Mouse (Mus musculus) urinary bladder, adult 18-20 months (tissue): ENCODE results near the gene Cldnd1.
A peak's percentile ranks its signal among the peaks of the same experiment; 100 is the strongest.

Source experiments
- DNase-seq, 2 experiments: peaks; one replicate each; pipeline ENCODE4 v3.0.0; 2022; ENCODE audit warnings: low spot score in 2 of 2, mixed read lengths in 2 of 2

The Cldnd1 gene

DNA sequence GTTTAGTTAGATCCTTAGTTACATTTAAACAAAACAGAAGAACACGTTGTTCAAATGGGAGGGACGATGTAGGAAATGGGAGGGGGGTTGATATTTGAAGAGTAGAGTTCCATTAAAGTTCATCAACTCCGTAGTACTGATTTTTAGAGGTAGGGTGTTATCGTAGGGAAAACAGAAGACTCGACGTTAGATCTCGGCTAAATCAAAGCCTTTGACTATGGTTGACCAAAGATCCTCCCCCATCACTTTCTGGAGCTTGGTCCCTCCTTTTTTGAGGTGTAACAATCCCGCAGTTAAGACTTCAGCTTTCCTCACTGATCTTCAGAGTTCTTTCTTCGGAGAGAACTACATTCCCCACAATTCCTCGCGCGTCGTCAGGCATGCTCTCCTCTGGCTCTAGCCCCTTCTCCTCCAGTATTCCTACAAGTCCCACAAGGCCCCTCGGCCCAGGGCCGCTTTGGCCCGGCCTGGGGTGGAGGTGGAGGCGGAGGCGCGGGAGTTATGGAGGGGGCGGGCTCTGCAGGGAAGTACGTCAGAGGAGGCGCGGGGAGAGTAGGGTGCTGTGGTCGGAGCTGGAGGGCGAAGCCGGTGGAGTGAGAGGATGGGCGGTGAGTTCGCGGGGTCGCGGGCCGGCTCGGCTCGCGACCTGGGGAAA lies at the start of gene Cldnd1:
TSS of gene Cldnd1 (plus strand) at position 434 of the 655 bp plus-strand sequence.
- DNase-seq, result peak; percentile 83 to 96

DNA sequence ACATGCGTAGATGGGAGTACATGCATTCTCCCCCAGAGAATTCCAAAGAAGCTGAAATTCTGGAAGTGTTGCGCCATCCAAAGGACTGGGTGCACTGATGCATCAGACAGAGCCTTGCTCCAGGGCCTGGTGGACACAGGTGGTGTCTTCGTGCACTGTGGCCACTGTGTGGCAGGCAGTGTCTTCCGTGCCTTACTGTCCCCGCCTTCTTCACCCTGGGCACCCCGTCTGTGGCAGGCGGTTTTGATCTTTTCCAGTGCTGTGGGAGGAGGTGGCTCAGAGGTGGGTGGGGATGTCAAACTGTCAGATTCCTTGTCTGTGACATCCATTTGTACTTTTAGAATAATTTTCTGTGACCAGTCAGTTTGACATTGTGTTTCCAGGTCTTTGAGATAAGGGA lies 49.0 kb upstream of the Cldnd1 start:
- DNase-seq, result no peak

DNA sequence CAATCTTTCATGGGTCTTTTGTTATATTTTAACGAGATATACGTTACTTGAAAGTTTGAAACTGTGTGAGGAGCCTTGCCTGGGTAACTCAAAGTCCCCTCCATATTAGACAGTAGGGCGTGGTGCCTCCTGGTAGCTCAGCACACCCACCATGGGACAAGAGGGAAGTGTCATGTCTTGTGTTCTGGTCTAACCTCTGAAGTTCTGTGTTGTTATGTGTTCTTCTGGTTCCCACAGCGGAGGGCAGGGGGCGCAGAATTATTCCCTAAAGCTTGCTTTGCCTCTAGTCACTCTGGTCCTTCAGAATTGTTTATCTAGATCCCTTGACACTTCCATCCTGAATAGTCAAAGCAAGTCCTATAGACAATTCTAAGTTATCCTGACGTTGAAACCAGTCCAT lies 45.7 kb upstream of the Cldnd1 start:
- DNase-seq, result no peak

DNA sequence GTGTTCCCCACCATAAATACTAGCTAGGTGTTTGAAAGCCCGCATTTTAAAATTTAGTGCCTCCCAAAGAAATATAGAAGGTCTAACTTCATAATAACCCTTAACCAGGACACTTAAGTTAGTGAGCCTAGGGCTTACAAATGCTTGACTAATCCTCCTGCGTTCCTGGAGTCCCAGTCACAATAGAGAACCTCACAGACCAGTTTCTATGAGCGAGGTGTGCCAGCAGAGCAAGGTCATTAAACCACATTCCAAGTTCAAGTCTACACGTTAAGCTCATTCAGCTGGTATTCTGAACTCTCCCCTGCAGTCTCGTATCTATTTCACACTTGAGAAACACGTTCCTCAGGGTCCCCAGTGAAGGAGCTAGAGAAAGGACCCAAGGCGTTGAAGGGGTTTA lies 44.8 kb upstream of the Cldnd1 start:
- DNase-seq, result peak in 1 of 2 experiments; percentile 16

DNA sequence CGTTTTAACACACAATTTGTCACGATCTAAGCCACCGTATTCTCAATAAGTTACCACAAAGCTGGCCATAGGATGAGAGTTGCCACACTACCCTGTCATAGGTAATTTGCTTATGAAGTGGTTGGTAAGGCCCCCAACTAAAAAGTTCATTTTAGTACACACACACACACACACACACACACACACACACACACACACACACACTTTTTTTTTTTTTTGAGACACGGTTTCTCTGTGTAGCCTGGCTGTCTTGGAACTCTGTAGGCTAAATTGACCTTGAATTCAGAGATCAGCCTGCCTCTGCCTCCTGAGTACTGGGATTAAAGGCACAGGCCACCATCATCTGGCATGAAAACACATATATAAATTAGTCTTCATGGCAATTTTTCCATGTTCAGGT lies 43.8 kb upstream of the Cldnd1 start:
- DNase-seq, result no peak

DNA sequence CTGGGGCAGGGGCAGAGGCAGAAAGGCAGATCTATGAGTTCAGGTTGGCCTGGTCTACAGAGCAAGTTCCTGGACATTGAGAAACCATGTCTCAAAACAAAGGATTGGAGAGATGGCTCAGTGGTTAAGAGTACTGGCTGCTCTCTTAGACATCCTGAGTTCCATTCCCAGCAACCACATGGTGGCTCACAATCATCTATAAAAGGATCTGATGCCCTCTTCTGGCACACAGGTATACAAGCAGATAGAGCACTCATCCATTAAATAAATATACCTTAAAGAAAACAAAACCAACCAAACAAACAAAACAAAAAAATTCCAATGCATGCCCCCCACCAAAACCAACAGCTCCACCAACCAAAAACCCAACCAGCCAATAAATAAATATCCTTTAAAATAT lies 43.2 kb upstream of the Cldnd1 start:
- no peak for DNase-seq

DNA sequence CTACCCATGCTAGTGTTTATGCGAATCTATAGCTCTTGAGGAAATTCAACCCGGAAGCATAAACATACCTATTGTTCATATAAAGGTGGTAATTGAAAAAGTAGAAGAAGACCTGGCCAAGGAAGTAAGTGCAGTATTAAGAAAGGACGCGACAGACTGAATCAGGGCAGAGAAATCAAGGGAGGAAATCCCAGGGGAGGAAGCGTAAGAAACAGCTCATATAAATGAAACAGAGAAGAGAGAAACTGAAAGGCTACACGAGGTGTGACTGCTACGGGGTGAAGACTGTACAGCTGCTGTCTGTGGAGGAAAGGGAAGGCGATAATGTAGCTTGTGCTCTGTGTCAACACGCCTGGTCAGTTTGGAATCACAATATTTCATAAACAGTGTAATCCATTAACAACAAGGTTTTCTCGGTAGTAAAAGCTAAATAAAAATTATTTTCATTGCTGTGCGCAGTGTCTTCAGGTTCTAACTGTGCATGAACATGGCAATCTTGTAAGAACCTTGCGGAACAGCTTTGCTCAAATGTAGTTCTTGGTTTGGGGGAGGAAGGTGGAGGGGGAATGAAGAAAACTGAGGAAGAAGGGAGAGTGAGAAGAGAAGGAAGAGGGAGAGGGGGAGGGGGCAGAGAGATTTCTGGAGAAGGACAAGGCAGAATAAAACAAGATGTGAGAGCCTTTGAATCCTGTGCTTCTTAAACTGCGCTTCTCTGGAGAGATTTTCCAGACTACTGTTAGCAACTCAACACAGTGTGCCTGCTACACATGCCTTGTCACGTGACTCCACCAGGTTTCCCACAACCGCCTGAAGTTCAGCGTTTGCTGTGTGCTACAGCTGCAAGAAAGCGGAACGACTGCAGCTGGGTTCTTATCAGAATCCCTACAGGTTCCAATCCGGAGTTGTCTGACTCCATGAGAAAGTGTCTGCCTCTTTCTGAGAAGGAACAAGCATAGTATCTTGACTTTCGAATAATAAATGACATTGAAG lies 41.9 kb upstream of the Cldnd1 start:
- no peak for DNase-seq

DNA sequence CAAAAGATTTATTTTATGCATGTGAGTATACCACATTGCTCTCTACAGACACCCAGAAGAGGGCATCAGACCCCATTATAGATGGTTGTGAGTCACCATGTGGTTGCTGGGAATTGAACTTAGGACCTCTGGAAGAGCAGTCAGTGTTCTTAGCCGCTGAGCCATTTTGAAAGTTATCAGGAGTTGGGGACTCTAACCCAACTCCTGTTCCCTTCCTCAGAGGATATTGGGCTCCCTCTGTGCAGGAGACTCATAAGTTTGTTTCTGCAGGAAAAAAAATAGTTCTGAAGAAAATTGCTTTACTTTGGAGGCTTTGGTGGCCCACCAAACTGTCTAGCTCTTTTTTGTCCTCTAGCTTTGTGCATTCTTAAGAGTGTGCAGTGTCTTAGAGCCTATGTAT lies 39.2 kb upstream of the Cldnd1 start:
- DNase-seq, result no peak

DNA sequence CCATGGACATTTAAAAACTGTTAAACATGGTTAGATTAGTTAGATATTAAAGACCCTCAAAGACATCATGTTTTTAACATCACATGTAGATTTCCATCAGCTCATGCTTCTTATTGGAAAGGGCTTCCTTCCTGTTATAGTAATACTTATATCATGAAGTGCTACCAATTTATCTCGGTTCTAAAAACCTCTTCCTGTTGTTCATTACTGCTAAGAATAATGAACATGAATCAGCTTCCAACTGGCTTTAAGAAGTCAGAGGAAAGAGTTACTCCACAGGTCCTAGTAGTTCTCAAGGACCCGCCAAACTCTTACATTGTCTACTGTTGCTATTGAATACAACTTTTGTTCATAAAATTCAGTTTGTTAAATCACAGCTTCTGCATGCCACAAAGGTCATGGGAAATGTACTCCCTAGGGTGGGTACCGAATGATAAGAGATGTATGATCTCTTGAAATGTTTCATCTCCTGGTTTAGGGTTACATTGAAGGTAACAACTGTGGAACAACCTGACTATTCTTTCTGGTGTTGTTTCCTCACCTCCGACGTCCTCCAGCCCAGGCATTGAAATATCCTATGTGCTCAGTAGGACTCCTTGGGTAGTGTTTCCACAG lies 38.0 kb upstream of the Cldnd1 start:
- no peak for DNase-seq

DNA sequence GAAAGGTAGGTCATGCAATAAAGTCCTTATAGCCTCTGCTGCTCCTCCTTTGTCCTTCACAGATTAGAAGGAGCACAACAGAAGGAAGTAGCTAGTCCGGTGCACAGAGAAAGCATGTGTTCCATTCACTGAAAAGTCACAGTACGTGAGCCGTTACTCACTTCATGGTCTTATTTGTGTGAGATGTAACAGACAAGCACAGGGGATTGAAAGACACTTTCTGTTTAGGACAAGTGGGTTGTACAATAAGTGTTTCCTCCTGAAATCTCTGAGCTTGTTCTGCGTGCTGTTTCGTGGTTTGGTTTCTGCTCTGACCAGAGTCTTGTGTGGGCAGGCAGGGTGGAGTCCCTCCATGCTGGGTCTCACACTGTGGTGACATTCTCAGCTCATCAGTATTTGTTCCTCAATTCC lies 37.4 kb upstream of the Cldnd1 start:
- no peak for DNase-seq

DNA sequence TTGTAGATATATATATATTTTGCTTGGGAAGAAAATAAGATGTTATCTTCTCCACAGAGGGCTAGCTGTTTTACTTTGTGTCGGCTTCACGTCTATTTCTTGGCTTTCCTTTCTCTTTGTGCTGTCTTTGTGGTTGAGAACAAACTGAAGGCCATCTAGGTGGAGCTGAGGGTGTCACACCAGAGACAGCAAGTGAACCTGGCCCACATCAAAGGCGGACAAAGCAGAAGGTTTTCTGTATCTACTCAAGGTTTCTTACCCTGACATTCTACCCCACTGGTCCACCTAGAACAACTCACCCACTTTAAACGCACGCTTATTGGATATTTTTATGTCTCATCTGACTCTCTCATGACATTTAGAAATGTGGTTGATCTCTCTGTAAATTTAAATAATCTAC lies 33.6 kb upstream of the Cldnd1 start:
- no peak for DNase-seq

DNA sequence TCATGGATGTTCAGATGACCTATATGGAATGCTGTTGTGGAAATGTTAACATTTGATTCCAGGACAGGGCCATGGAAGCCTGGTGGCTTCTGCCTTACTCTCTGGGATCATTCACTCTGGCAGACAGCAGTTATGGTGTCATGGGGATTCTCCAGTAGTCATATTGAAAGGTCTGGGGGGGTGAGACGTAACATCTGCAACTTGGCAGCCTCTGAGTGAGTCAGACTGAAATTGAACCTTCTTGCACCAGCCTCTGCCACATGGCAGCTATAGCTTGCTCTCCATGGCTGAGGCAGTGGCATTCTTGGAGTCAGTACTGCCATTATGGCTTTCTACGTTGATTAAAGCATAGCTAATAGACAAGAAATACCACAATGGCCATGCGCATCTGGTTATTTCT lies 30.9 kb upstream of the Cldnd1 start:
- DNase-seq, result no peak

DNA sequence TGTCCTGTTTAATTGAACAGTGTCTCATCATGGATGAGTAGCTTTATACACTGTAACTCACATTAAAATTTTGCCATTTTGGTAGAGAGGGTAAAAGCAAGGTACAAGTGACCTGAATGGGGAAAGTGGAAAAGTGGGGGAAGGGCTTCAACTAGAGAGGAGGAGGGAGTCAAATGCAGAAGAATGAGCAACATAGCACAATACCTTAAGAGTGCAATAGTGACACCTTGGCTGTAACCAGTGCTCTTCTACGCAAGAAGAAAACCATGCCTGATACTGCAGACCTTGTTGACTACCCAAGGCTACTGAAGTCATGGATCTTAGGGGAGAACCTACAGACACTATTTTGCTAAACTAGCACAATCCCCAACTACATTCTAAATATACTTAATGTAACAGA lies 30.4 kb upstream of the Cldnd1 start:
- no peak for DNase-seq

DNA sequence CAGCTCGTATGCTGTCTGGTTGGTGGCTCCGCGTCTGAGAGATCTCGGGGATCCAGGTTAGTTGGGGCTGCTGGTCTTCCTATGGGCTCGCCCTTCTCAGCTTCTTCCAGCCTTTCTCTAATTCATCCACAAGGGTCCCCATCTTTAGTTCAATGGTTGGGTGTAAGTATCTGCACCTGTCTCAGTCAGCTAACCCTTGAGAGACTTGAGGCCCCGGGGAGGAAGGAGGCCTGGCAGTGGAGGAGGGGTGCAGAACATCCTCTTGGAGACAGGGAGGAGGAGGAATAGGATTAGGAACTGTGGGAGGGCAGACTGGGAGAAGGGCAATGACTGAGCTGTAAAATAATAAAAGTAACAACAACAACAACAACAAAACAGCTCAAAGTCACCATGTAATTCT lies 27.5 kb upstream of the Cldnd1 start:
- DNase-seq, result no peak

DNA sequence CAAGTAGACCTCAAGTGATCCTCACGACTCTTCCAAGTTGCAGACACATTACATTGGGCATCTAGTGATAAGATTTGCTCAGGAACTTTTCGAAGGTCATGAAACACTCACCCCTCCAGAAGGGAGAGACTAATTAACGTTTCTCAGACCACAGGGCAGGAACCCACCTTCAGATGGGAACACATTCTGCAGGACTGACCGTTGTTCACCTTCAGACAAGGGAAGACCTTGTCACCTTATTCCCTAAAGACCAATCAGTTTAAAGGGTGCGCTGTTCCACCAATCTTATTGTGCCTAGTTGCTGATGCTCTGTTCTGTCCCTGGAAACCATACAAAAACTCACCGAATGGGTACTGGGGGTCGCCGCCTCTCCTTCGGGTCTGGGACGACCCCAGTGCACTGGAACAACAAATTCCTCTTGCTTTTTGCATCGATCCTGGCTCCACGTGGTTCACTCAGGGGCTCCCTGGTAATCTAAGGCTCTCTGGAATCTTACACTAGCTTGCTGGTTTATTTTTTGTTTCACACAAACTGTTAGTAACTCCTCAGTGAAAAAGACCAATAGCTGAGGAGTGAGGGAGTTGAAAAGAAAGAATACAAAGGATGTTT lies 26.8 kb upstream of the Cldnd1 start:
- DNase-seq, result no peak

DNA sequence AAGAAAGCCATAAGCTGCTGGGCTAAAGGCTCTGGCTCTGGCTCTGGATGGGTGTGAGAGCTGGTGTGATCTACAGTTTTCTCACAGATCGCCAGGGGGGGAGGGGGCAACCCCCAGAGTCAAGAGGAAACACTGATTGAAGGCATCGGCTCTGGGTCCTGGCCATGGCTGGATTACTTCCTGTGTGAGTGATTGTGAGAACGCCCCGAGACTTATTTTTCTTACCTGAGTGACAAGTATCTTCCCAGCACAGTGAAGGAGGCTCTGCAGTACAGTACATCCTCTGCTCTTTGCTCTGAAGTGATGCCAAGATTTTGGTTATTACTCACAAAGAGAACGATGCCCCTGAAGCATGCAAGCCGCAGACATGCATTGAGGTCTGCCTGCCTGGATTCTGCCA lies 25.9 kb upstream of the Cldnd1 start:
- no peak for DNase-seq

DNA sequence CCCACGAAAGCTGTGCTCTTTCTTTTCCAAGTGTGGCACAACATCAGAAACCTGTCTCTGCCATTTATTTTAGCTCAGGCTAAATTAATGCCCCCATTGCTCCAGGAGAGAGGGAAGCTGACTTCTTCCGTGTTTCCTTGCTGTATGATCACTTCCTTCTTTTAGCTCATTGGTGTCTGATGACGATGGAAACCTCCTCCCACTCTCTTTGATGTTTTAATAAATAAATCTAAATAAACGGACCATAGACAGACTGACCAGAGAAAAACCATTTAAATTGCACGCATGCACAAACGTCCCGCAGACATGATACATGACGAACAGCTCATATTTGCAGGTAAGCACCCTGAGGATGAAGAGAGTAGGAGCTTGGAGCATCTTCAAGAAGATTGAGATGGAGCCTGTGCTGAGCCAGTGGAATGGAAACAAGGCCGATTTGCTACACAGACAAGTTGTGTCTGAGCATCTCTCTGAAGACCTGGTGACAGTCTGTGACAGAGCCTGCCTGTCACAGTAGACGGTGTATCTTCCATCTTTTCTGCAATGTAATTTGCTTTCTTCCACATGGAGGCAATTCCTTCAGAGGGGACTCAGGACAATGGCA lies 25.3 kb upstream of the Cldnd1 start:
- DNase-seq, result no peak

DNA sequence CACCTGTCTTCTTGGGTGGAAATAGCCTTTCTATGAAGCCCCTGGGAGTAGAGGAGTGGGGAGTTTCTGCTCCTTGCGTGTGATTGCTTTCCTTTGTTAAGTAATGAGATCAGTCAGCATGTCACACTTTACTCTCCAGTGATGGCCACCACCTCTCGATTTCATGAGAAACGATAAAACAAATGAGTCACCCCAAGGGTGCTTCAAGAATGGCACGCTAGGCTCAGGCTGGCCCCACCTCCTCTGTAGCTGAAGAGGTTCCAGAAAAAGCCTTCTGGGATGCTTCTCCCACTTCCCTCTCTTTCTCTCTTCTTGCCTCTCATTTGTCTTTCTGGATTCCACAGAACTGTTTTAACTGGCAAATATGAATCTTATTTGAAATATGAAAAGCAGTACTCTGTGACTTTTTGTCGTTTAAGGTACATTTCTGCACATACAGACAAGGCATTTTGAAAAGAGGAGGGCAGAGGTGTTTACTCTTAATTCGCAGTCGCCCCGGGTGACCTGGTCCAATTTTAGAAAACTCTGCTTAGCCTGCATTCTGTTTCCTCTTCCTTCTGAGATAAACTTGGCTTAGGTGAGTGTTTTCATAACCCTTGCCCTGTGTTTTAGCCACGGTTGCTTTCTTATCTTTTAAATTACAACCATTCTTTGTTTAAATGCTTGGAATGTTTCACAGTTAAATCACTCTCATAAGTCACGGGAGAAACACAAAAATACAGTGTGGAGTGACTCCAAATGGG lies 24.2 kb upstream of the Cldnd1 start:
- no peak for DNase-seq

DNA sequence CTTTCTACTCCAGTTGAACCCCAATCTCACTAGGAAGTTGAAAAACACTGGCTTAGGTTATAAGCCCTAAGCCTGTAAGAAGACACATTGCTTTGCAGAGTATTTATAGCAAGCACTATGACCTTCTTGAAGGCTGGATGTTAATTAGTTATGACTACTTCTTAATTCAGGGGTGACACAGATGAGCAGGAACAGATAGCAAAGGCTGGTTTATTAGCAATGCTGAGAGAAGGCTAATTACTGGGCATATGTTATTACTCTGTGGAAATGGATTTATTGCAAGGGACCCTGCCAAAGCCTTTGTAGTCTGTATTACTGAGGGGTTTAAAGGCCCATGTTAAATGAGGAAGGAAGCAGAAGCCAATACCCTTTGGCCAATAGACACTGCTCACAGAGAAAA lies 22.7 kb upstream of the Cldnd1 start:
- DNase-seq, result no peak

DNA sequence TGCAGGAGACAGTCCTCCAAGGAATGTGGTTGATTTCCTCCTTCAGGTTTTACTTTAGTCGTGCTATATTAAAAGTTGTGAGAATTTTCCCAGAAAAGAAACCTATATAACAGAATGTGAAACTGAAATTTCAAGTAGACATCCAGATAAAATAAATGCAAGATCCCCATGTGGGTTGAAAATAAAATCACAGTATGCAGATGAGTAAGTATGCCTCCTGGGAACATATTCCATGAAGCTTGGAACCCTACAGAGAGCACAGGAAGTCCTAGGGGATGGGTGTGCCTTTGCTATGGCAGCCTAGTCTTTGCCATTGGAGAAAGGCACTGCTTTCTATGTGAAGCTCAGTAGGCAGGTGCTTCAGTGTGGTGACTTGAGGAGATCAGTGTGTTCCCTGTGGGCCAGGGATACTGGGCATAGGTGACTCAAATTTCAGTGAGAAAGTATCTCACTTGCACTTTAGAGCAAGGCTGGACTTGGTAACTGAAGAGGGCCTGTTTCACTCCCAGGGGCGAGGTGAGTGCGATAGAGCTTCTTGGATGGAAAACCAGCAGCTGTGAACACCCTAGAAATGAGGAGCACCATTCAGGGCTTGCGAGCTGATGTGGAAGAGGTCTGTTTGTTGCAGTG lies 20.3 kb upstream of the Cldnd1 start:
- DNase-seq, result no peak
